Mouse (Mus musculus) erythroblast, adult 5-6 weeks (primary cell): Measurements from ENCODE around the gene Mogat1. TPM values are rescaled to one million over a fixed set of nuclear protein-coding genes. Genes with fewer than 3 reads are reported as not detected.
"Not testable (repeated sequence)": the region's sequence is repeated elsewhere in the genome, so short reads cannot be mapped to it uniquely, and the experiment has no call there.

Experiments used
- ATAC-seq: replicated peaks from 2 replicates; pipeline ENCODE4 v1.8.0; 2016; ENCODE audit warnings: moderate number of reproducible peaks, mild to moderate bottlenecking, moderate TSS enrichment, inconsistent platforms; ENCODE audit not compliant: poor library complexity, low FRiP score, severe bottlenecking
- total RNA-seq, 2 experiments: library from RNA; stranded (forward) in 1 of 2; stranded (reverse) in 1 of 2; fragments of 150-400 nt in 1 of 2; fragments of 200-764, 138-1000 nt in 1 of 2; gene quantifications; 2 replicates each; pipeline versions ENCODE4 v1.2.3 to v1.2.4; 2015 to 2017; ENCODE audit warnings: low replicate concordance in 2 of 2

The Mogat1 gene
- total RNA-seq (2015; ENCODE audit: low replicate concordance) (not detected in 2 replicates), total RNA-seq (2017; ENCODE audit: low replicate concordance) (not detected in 2 replicates)

- no peak for ATAC-seq
These were observed at the start of gene Mogat1 for GRCm38 (mm10) chr1:78510862-78511261. TSS of gene Mogat1 (plus strand) at chr1:78510991.

GRCm38 (mm10) chr1:78472441-78472840 is 38.4 kb upstream of the Mogat1 start:
- ATAC-seq, result no peak

GRCm38 (mm10) chr1:78483430-78483829 is 27.4 kb upstream of the Mogat1 start:
- no peak for ATAC-seq

- ATAC-seq, result no peak
These were observed 26.4 kb upstream of the Mogat1 start for GRCm38 (mm10) chr1:78484361-78484760.

- ATAC-seq, result no peak; the same call in 1 of the 2 replicates
These were observed 22.4 kb upstream of the Mogat1 start for GRCm38 (mm10) chr1:78488427-78488751.

GRCm38 (mm10) chr1:78488752-78489492 is 21.9 kb upstream of the Mogat1 start, which contains the start of gene Farsb:
TSS of gene Farsb (minus strand) at chr1:78488897.
- ATAC-seq, result peak; percentile 98

- no peak for ATAC-seq
These were observed 20.6 kb upstream of the Mogat1 start for GRCm38 (mm10) chr1:78490143-78490542.

GRCm38 (mm10) chr1:78501036-78501435 is 9.8 kb upstream of the Mogat1 start:
- no peak for ATAC-seq

- not testable (repeated sequence) for ATAC-seq
These were observed 8.9 kb upstream of the Mogat1 start for GRCm38 (mm10) chr1:78501856-78502255.

- ATAC-seq, result no peak
These were observed 8.3 kb upstream of the Mogat1 start for GRCm38 (mm10) chr1:78502527-78502926.

GRCm38 (mm10) chr1:78507137-78507536 is 3.7 kb upstream of the Mogat1 start:
- no peak for ATAC-seq

- no peak for ATAC-seq
These were observed 900 bp downstream of the Mogat1 start, which contains the start of gene BC035947 for GRCm38 (mm10) chr1:78511621-78512160. TSS of gene BC035947 (minus strand) at chr1:78512158.

- no peak for ATAC-seq
These were observed 2.0 kb downstream of the Mogat1 start for GRCm38 (mm10) chr1:78512756-78513155.

- no peak for ATAC-seq
These were observed 8.1 kb downstream of the Mogat1 start for GRCm38 (mm10) chr1:78518907-78519306.

GRCm38 (mm10) chr1:78525189-78525886 is 14.5 kb downstream of the Mogat1 start:
- no peak for ATAC-seq

- no peak for ATAC-seq
These were observed 17.6 kb downstream of the Mogat1 start for GRCm38 (mm10) chr1:78528356-78528755.

GRCm38 (mm10) chr1:78529011-78529410 is 18.2 kb downstream of the Mogat1 start:
- no peak for ATAC-seq

GRCm38 (mm10) chr1:78530500-78531215 is 19.9 kb downstream of the Mogat1 start:
- no peak for ATAC-seq

- ATAC-seq, result no peak
These were observed 21.5 kb downstream of the Mogat1 start for GRCm38 (mm10) chr1:78532184-78532800.
